Comparison of ENCODE assay signal across 19 mouse cellular contexts in the genomic region with DNA sequence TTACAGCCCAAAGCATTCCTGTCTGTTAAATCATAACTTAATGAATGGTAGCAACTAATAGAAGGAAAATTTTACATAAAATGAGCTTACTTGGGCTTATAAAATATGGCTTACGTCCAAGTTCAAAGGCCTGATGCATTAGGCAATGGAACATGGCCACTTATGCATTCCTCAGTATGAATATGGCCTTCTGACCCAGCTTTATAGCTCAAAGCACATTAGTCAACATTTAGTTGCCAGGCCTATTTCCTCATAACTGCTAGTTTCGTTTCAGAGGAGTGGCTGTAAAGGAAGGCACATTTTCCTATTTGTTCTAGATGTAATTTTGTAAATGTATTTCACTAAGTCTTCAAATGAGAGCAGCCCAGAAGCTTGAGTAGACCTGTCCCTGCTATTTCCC. TPM values are rescaled to one million over a fixed set of nuclear protein-coding genes. Genes with fewer than 3 reads are reported as not detected.
DNase-seq lines count a peak whose midpoint lies in the region; ATAC-seq and TF ChIP-seq lines count a peak whose summit lies in the region.
"Had no signal": no experiment of that assay in that cellular context is flagged by ENCODE, and none has a peak within 500 bp of the region (broad histone marks: within the 10 kb centered on the region; RNA-seq: fewer than 3 reads in every experiment).

No protein-coding gene starts in this region.

- no peak overlapping the region for H3K4me3 ChIP-seq in kidney, adult 2 months (ENCODE audit: insufficient read depth, low read depth, low read length)
- H3K4me3 ChIP-seq in lung, embryonic 16.5 days (ENCODE audit: low read length) = no peak overlapping the region
- H3K4me3 ChIP-seq: embryonic facial prominence, embryonic 15.5 days; forebrain, embryonic 12.5 days; hindbrain, embryonic 15.5 days; liver, embryonic 15.5 days; myocyte had no signal

- H3K9me3 ChIP-seq in lung, embryonic 16.5 days (ENCODE audit: control insufficient read depth, low read length) = no peaks in the 10 kb centered on the region
- H3K9me3 ChIP-seq: embryonic facial prominence, embryonic 15.5 days; forebrain, embryonic 12.5 days; hindbrain, embryonic 15.5 days; liver, embryonic 15.5 days had no signal

- peak overlapping the region; percentile 90 for H3K27ac ChIP-seq in kidney, adult 2 months (ENCODE audit: insufficient read depth, low read depth, low read length)
- peak overlapping the region; percentile 77 for H3K27ac ChIP-seq in lung, embryonic 16.5 days (ENCODE audit: low read length)
- H3K27ac ChIP-seq: embryonic facial prominence, embryonic 15.5 days; forebrain, embryonic 12.5 days; hindbrain, embryonic 15.5 days; liver, embryonic 15.5 days had no signal

- H3K4me1 ChIP-seq in kidney, adult 2 months (ENCODE audit: control insufficient read depth, insufficient read depth, low read length) = peaks cover 27% of the 10 kb centered on the region
- peaks cover 20% of the 10 kb centered on the region for H3K4me1 ChIP-seq in lung, embryonic 16.5 days (replicated peaks; ENCODE audit: control insufficient read depth, insufficient read depth, low read length)
- H3K4me1 ChIP-seq: forebrain, embryonic 12.5 days had no signal

- ATAC-seq in lung, embryonic 16.5 days (ENCODE audit: low read depth) = no peak

- H3K36me3 ChIP-seq in kidney, adult 2 months (ENCODE audit: control insufficient read depth, insufficient read depth, low read length) = no peaks in the 10 kb centered on the region
- H3K36me3 ChIP-seq in lung, embryonic 16.5 days (ENCODE audit: control insufficient read depth, insufficient read depth, low read length) = no peaks in the 10 kb centered on the region
- H3K36me3 ChIP-seq: embryonic facial prominence, embryonic 15.5 days; forebrain, embryonic 12.5 days; hindbrain, embryonic 15.5 days; liver, embryonic 15.5 days had no signal

- no peak overlapping the region for H3K4me2 ChIP-seq in lung, embryonic 16.5 days (ENCODE audit: low read depth, low read length)
- H3K4me2 ChIP-seq: embryonic facial prominence, embryonic 15.5 days; forebrain, embryonic 12.5 days; hindbrain, embryonic 15.5 days; liver, embryonic 15.5 days; midbrain, embryonic 11.5 days had no signal

- no peak for TF ChIP-seq CTCF in kidney, adult 2 months (conservative IDR thresholded peaks at IDR 0.05; ENCODE audit: insufficient read depth, insufficient read length, low read depth, low read length)

- 16% methylated on average over 2 of the region's 2 CpGs for WGBS in kidney, adult 2 months
- 34% methylated on average over 2 of the region's 2 CpGs for WGBS in lung, embryonic 16.5 days

- peak; percentile 34 for DNase-seq in kidney, adult 2 months
- DNase-seq in kidney, postnatal 36 days = no peak
- no peak for DNase-seq in lung, postnatal 14 days
- peak; percentile 39 for DNase-seq in lung, postnatal 25 days (ENCODE audit: low spot score)
- no peak for DNase-seq in gastrocnemius, postnatal 4 days (ENCODE audit: low spot score in 2 of 2)
- no peak for DNase-seq in layer of hippocampus, postnatal 10 days (ENCODE audit: low spot score in 2 of 2)
- DNase-seq in urinary bladder, adult 18-20 months (ENCODE audit: low spot score in 2 of 2) = no peak
- DNase-seq: adrenal gland, adult 2 months; cerebellum, adult 8-10 months; heart, postnatal 14 days; kidney, postnatal 14 days; thymus, postnatal 36 days had no signal

- no peak for TF ChIP-seq POLR2A in kidney, adult 2 months (IDR thresholded peaks at IDR 0.05; ENCODE audit: low read depth, low read length)

- no peak overlapping the region for H3K9ac ChIP-seq in lung, embryonic 16.5 days (ENCODE audit: low read length)
- H3K9ac ChIP-seq: embryonic facial prominence, embryonic 15.5 days; forebrain, embryonic 12.5 days; hindbrain, embryonic 15.5 days; liver, embryonic 15.5 days had no signal

- H3K27me3 ChIP-seq in kidney, adult 2 months (replicated peaks; ENCODE audit: control insufficient read depth, insufficient read depth, low read length) = no peaks in the 10 kb centered on the region
- H3K27me3 ChIP-seq in lung, embryonic 16.5 days (ENCODE audit: control insufficient read depth, insufficient read depth, low read depth, low read length) = no peaks in the 10 kb centered on the region
- H3K27me3 ChIP-seq: embryonic facial prominence, embryonic 15.5 days; forebrain, embryonic 12.5 days; hindbrain, embryonic 15.5 days; liver, embryonic 15.5 days had no signal

RNA-seq across cellular contexts. Expression of a gene that starts 3.8 kb away (rescaled TPM):
- polyA plus RNA-seq in kidney, adult 2 months (2012; rRNA removed) = 17.5 and 17.8 TPM in 2 replicates
- polyA plus RNA-seq in lung, embryonic 16.5 days (2015; fragmentation: Nextera tagmentation; extraction: Ambion mirVana) = 43.2 and 44.9 TPM in 2 replicates
- 10 to 100 TPM; 39.8 to 51.5 TPM for total RNA-seq in gastrocnemius, postnatal 4 days (2021)
- 10 to 100 TPM; 36.0 to 37.1 TPM for total RNA-seq in layer of hippocampus, postnatal 10 days (2021)

Comparison
In these comparisons a context has a peak if more than half of its experiments do, and no peak if none do; other contexts are left out.
1. DNase-seq: peak in kidney, adult 2 months (single experiment) and lung, postnatal 25 days (single experiment); none in kidney, postnatal 36 days (0 of 2), lung, postnatal 14 days (single experiment), gastrocnemius, postnatal 4 days (0 of 2), layer of hippocampus, postnatal 10 days (0 of 2) and urinary bladder, adult 18-20 months (0 of 2).